Mouse (Mus musculus): ENCODE measurements around the gene Tbc1d4.

Gene Tbc1d4

DNA sequence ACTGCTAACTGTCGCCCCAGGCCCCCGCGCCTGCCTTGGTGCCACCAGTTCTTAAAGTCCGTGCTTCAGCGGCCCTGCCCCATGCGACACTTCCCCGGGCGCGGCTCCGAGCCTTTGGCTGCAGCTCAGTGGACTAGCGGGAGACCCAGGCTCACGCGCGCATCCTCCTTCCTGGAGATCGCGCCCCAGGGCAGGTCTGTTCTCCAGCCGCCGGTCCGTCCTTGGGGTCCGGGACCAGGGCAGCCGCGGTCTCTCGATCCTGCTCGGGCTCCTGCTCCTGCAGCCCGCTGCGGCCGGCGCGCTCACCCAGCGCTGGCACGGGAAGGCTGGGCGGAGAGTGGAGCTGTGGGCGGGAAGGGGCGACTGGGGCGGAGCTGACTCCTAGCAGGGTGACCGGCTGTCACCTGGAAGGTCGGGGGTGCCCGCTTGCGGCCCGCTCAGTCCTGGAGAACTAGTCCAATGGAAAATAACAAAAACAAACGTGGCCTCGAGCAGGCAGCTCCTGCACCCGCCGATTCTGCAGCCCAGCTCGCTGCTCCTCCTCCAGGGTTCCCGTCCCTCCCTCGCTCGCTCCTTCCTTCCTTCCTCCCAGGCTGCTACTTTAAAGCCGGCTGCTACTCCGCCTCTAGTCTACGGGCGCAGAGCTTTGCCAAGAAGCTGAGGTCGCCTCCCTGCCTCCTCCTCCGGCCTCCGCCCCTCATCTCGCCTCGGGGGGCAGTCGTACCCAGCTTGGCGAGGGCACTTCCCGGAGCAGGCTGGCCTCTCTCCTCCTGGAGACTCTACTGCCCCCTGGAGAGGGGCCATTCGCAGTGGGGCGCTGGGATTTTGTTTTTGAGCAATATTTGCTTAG is at the start of gene Tbc1d4:
TSS of gene Tbc1d4 (minus strand) at position 673 of the 850 bp plus-strand sequence.
- DNase-seq: peak; percentile 49 to 50

DNA sequence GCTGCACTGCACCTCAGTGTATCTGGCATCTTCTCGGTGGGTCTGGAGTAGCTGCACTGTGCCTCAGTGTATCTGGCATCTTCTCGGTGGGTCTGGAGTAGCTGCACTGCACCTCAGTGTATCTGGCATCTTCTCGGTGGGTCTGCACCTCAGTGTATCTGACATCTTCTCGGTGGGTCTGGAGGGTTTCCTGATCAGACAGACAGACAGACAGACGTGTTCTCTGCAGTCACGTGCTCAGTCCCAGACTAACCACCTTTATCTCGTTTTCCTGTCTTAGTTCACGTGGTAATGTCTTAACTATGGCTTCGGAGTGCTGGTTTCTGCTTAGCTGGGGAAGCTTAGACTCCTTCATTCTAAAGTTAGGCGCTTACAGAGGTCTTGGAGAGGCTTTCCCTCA is 47.3 kb upstream of the Tbc1d4 start:
- DNase-seq: no peak

DNA sequence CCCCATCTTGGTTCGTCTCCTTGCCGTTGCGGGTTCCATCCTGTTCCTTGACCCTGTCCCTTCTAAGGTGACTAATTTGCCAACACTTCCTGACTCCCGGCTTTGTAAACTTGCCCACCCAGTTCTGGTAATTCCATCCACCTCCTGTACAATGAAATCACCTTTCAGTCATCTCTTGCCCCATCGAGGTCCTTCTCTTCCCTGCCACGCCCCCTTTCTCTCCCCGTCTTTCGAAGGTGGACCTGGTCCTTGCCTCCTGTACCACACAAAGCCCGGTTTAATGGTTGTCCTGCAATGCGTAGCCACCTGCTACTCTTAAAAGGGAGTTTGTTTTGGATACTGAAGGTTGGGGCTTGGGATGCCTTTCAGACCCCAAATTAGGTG is 45.5 kb upstream of the Tbc1d4 start:
- no peak for DNase-seq

DNA sequence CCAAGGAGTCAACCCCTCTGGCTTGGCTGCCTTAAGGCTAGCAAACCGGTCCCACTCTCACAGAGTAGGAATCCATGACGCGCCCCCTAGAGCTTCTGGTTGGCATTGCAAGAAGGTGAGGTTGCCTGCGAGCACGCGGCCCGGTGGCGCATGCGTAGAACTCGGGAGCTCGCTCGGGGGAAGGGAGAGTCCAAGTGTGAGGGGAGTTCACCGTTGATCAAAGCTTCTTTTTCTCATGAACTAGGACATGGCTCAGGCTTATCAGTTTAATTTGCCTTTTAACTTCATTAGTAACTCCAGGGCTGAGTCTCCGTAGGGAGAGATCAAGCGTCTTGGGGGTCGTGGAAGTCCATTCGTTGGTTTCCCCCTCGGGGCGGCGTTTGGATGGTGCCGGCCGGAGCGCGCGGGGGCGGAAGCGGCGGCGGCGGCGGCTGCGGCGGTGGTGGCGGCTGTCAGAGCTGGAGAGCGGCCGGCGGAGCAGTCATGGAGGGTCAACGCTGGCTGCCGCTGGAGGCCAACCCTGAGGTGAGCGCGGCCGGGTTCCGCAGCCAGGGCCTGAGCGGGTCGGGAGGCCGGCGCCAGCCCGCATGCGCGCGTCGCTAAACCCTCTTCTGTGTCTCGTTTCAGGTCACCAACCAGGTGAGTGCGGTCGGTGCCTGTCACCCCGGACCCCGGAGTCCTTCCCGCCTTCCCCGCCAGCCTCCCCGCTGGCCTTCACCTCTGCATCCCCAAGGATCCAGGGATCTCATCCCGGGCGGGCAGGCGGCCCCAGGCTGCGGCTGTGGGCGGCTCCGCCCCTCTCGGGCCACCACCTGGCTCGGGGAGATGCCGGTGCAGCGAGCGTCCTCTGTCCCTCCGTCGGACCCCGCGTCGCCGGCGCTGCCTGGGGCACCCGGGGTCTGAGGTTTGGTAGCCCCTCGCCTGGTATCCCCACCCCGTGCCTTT is 44.9 kb upstream of the Tbc1d4 start, which contains the start of gene Uchl3:
TSS of gene Uchl3 (plus strand) at position 387 of the 945 bp plus-strand sequence.
- DNase-seq: peak; percentile 99

DNA sequence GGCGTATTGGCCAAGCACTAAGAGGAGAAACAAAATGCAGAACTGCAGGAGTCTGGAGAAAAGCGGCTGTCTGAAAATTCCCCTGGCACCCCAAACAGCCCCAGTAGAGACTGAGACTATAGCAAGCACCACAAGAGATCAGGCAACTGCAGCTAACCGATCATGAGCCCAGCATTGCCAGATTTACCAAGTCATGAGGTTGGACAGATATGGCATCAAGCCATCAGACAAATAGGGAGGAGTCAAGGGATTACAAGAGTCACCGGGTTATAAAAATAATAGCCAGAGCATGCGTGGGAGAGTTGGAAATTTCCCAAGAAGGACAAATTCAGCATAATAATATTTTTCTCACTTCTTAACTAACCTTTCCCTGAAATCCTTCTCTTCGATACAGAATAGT is 43.6 kb upstream of the Tbc1d4 start:
- DNase-seq: no peak

DNA sequence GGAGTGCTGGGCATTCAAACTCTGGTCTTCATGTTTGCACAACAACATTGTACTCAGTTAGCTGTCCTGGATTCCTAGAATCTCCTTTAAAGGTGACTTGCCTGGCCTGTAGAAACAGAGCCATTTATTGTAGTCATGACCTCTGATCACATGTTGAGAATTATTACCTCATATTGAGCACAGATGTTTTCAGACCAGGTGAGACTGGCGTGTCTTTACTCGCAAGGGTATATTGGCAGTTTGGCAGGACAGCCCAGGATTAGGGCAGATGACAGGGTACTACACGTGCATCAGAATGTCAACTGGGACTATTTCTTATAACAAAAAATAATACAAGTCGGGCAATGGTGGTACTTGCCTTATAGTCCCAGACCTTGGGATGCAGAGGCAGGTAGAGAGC is 41.6 kb upstream of the Tbc1d4 start:
- DNase-seq: no peak

DNA sequence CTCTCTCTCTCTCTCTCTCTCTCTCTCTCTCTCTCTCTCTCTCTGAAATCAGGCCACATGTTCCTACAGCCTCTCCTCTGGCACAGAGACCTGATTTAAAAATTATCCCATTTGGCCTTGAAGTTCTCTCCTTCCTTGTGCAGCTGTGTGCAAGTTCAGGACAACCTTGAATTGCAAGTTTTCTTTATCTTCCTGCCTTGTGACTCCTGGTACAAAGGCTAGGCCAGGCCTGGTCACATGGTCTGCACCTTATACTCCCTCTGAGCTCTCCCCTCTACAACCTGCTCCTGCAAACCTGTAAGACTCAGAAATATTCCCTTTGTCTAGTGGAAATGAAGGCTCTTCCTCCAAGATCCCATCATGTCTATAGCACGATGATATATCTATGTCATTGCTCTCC is 36.0 kb upstream of the Tbc1d4 start:
- DNase-seq: no peak

DNA sequence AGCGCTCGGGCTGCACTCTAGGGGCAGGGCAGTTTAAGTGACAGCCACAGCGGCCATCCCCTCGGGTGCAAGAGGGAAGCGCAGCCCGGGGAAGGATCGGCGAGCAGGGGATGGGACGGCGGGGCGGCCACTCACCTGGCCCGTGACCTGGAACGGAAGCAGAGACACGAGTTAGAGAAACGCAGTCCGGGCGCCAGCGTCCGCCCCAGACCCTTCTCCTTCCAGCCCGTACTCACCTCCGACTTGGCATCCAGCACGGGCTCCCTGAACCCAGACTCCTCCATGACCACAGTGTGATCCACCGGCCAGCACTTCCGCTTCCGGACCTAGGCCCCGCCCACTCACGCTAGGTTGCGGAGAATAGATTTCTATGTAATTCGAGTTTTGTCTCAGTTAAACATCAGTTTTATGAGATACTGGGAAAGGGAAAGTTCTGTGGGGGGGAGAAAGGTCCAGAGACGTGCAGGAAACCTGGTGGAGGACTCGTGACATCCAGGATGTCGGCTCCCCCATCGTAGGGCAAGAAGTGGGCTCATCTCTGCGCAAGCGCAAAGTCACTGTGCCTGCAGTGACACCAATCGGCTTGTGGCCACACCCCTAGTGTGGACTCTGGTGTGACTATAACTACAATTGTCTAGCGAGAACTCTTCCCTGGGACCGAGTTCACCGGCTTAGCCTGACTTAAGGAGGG is 31.3 kb upstream of the Tbc1d4 start, which contains the start of gene Commd6:
TSS of gene Commd6 (minus strand) at position 534 of the 691 bp plus-strand sequence.
- peak; percentile 90 to 91 for DNase-seq

DNA sequence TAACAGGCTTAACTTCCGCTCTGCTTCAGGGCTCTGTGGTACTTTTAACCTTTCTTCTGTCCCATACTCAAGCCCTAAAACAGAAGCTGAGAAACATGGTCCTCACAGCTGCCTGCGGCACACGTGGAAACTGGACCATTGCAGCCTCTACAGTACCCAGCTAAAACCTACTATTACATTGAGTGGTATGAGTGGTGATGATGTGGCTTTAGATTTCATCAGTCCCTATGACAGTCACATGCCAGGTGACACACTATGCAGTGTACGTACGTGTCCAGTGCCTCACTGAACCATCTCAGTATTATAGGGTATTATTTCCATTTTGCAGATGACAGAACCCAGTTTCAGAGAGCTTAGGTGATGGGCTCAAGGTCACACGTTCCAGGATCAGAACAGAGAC is 28.4 kb upstream of the Tbc1d4 start:
- no peak for DNase-seq

DNA sequence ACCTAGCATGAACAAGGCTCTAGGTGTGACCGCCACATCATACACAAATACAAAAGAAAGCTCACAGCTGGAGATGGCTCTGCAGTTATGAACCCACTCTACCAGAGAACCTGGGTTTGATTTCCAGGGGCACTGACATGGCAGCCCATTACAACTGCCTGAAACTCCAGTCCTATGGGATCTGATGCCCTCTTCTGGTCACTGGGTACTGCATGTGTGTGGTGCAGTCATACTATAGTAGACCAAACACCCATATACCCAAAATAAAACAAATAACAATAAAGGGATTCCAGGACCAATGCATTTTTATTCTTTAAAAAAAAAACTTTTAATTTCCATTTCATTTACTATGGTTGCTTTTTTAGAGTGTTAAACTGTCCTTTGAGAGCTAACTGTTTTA is 26.8 kb upstream of the Tbc1d4 start:
- no peak for DNase-seq

DNA sequence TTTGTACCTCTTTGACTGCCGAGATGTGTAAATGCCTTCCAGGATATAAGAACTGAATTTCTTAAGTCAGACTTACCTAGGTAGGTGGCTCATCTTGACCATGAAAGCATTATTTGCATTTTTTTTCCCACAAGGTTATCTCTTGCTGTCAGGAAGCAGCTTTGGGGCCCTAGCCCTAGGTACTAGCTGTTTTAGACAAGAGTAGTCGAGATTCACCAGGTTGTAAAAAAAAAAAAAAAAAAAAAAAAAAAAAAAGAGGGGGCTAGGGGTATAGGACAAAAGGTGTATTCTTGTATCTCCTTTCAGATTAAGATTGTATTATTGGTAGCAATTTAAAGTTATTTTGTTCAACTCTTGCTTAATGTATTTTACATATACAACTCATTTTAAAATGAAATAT is 21.6 kb upstream of the Tbc1d4 start:
- DNase-seq: no peak

DNA sequence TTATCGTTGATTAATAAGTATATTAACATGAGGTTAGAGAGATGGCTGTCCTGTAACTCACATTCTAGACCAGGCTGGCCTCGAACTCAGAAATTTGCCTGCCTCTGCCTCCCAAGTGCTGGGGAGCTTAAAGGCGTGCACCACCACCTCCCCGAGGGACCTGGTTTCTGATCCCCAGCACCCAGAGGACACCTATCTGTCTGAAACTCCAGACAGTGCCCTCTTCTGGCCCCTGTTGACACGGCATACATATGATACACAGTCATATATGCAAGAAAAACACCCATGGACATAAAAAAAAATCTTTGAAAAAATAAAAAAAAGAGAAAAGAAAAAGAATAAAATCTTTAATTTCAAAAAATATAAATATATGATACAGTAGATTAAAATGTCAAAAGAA is 8.7 kb upstream of the Tbc1d4 start:
- DNase-seq: peak; percentile 15 to 21

DNA sequence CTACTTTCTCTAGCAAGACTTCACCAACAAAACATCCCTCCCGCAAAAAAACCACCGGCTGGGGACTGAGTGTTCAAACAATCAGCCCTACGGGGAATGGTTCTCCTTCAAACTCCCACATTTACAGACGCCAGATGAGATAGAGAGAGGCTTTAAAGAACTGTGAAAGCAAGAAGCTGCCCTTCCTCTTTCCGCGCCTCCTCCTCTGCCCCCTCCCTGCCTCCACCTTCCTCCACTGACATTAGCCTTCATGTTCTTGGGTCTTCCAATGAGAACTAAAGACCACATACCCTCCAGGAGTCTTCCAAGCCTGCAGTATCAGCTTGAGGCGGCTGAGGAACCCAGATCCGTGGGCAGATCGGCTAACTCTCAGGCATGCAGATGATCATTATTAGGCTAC is 7.2 kb upstream of the Tbc1d4 start:
- no peak for DNase-seq

DNA sequence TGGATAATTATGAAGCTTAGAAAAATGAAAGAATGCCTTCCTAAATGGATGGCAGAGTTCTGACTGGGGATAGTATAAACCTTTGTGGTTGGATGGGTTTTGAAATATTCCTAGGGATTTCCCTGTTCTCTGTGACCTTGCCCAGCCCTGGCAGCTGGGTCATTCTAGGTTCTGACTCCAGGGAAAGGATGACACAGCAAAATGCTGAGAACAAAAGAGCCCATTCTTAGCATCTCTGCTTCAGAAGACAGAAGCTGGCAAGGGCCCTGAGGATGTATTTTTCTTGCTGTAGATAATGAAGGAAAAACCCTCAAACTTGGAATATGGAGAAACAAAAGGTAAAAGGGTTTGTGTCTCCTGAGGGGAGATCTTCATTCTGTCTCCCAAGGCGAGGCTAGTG is 4.2 kb upstream of the Tbc1d4 start:
- DNase-seq: no peak

DNA sequence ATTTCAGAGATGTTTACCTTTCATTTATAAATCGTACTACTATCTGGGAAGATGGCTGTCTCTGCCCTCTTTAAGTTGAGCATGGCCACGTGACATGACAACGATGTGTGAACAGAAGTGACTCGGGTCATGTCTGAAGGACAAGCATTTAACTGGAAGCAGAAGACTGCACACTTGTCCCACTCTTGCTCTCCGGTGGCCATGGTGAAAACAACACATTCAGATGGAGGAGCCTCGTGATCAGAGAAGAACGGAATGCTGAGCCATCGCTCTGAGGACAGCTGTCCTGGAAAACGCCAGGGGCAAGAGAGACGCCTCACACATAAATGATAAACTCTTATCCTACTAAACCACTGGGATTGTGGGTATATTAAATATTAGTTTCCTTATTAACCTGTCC is 1.7 kb upstream of the Tbc1d4 start:
- DNase-seq: no peak

DNA sequence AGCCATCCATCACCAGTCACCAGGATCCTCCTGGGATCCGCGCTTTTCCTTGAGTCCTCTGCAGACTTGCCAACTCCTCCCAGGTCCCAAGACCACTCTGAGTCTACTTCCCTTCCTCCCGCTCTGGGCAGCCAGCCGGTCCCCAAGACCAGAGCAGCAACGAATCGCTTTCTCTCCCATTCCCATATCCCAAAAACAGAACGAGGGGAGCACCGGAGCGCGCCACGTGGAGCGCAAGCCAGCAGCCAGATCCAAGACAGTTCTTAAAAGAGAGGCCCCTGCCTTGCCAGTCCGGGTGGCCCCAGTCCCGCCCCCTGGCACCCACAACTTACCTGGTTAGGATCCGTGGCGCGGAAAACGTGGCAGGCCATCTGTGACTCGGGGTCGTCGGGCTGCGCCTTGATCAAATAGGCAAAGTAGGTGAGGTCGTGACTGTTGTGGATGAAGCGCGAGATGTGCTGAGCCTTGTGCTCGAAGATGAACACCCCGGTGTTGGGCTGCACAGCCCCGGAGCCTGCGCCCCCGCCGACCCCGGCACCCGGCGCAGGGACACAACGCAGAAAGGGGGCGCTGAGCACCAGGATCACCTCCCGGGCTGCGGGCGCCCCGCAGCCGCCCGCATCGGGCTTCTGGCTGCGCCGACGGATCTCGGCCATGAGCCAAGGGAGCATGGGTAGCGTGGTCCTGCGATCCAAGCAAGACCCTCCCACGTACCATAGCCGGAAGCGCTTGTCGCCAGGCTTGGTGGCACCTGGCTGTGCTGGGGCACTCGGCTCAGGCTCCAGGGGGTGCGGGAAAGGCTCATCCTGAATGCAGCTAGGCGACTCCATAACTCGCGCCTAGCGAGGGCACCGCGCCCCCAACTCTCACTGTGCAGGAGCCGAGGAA is 1.1 kb downstream of the Tbc1d4 start:
- peak; percentile 18 to 19 for DNase-seq

DNA sequence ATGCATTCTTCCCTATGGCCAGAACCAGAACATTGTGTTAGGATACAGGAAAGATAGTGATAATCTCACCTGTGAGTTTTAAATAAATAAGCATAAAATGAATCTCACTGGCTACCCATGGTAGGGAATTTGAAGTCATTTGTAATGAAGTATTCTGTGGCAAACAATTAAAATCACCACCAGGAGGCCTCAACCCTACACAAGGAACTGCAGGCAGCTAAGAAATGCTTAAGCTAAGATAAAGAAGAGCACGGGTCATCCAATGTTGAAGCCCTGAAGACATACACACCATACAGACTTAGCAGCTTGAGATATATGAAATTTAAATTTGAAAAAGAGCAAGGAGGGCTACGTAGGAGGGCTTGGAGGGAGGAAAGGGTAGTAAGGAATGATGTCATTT is 3.1 kb downstream of the Tbc1d4 start:
- DNase-seq: no peak

DNA sequence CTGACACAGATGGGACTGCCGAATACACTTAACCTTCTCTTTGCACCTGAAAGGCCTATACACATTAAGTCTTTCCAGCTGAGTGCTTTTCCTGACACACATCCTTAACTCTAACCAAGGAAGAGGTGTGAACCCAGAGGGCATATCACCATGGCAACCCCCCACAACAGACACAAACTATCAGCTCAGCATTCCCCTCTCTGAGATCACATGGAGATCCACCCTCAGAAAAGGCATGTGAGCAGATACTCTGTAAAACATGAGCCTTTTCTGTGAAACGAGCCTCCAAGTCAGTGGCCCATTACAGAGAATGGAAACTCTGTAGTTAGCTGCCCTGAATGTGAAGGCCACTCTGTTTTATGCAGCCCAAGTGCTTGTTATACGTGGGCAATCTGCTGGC is 6.1 kb downstream of the Tbc1d4 start:
- DNase-seq: no peak

DNA sequence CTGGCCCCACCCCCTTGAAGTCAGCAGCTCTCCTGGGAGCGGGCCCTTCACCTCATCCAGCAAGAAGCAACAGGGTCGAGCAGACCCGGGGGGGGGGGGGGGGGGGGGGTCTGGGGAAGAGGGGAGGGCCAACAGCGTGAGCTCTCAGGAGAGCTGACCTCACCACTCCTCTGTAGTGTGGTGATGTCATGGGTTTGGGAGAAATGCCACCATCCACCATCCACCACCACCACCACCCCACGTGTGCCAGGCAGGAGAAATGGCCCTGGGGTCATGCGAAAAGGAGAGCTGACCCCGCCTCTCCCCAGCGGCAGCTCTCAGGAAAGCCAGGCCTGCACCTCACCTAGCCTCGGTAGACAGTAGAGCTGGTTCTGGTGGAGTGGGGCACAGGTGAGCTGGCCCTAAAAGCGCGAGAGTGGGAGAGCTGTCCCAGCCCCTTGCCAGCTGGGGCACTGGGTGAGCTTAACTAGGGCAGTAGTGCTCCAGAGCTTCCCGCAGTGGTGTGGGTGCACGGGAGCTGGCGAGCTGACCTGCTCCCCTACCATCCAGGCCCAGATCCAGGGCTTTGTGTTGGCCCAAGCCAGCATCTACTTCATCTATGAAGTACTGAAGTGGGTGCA is 11.8 kb downstream of the Tbc1d4 start:
- DNase-seq: no peak

DNA sequence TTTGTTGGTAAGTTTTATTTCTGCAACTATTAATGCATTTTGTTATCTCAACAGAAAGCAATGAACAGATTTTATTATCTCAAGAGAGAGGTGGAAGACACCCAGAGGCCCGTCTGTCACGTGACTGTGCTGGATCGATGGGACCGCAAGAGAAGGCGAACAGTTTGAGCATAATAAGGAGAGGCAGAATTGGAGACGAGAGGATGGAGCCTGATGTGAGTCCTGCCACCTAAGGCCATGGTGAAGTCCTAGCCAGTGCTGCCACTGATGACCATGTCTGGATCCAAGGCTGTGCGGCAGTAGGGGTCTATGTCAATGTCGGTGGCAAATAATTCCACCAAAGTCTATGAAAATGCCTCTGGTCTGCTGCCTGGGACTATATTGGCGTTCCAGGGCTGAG is 12.3 kb downstream of the Tbc1d4 start:
- DNase-seq: no peak

DNA sequence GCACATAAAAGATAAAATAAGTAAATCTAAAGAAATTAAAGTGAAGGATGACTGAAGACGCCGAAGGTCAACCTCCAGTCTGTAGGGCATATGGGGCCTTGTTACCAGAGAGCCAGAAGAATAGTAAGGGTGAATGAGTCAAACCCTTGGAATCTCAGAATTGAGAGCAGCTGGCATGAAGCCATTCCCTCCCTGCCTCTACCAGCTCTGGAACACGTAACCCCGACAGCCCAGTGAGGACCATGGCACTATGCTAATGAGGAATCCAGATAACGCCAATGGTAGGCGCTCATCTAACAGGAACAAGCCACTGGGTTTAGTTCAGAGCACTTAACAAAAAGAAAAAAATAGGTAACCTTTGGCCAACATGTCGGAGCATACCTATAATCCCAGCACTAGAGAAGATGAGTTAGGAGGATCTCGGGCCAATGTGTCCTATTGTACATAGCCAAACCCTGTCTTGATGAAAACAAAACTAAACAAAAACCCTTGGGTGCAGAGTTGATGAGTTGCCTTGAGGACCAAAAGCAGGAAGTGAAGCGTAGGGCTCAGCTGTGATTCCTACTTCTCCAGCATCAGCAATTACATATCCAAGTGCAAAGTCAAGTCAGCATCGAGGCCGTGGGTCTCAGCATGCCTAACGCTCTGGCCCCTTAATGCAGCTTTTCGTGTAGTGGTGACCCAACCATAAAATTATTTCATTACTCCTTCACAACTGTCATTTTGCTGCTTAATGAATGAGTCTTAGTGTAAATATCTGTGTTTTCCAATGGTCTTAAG is 13.5 kb downstream of the Tbc1d4 start:
- DNase-seq: no peak

All from B cell, adult 2 months (primary cell).